Mouse (Mus musculus) kidney, postnatal 14 days (tissue): ENCODE measurements at regions not wholly inside any gene's neighbourhood (a gene's known extent, or its start where the extent isn't known, plus 50 kb on each side); places are given as distances from the start of the nearest gene placed in this dataset.
A peak's percentile ranks its signal among the peaks of the same experiment; 100 is the strongest.

Source experiments
- DNase-seq: peaks from one replicate; pipeline ENCODE4 v3.0.0; 2022; ENCODE audit warnings: mixed read lengths

- DNase-seq, result peak; percentile 7
Observed at GRCm38 (mm10) chrX:115030381-115031136, 123.2 kb downstream of the Ube2dnl2 start.

GRCm38 (mm10) chrX:115031506-115031905, 124.1 kb downstream of the Ube2dnl2 start:
- no peak for DNase-seq

- no peak for DNase-seq
Observed at GRCm38 (mm10) chrX:115038997-115039396, 131.6 kb downstream of the Ube2dnl2 start.

- DNase-seq, result no peak
Observed at GRCm38 (mm10) chrX:115062556-115063146, 155.3 kb downstream of the Ube2dnl2 start.

DNA sequence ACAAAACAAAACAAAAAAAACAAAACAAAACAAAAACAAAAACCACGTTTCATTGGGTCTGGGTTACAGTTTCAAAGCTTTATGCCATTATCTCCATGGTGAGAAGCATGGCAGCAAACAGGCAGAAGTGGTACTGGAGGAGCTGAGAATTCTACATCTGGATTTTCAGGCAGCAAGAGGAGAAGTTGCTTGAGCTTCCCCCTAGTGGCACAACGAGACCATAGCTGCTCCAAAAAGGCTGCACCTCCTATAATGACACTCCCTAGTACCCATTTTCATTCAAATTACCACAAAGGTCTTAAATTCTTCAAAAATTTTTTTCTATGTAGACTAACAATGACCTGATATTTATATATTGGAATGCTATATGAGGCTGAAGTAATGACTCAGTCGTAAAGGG, 162.0 kb downstream of the Ube2dnl2 start:
- DNase-seq, result no peak

DNA sequence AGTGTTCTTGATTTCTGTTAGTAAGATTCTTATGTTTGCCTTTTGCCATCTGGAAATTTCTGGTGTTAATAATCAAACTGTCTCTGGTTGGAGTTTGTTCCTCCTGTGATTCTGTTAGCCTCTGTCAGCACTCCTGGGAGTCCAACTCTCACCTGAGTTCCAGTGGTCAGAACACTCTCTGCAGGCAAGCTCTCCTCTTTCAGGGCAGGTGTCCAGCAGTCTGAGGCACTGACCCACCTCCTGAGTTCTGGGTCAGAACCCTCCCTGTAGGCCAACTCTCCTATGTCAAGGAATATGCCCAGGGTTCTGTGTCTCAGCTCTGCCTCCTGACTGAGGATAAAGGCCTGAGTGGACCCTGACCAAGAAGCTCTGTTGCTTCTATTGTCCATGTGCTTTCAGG, 184.6 kb downstream of the Ube2dnl2 start:
- DNase-seq, result peak; percentile 2

DNA sequence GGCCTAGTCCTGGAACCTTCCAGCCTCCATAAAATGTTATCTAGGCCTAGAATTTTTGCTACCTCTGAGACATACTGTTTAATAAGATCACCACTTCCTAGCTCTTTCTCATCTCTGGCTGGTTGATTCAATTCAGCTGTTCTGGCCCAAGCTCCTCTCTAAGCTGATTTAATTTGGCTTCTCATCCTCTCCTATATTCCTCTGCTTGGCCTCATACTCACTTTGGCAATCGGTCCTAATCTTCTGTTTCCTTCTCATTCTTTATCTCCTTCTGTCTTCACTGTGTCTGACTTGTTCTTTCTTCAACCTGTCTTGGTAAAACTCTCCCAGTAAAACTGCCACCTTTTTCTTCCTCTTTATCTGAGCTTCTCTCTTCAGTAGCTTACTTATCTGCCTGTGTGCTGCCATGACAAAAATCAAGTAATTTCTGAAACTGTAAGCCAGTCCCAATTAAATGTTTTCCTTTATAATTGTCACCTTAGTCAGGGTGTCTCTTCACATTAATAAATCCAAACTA, 185.7 kb downstream of the Ube2dnl2 start:
- no peak for DNase-seq
